Mouse (Mus musculus): ENCODE results near the gene Dennd2a.

- TF ChIP-seq POLR2A (IDR thresholded peaks at IDR 0.05; ENCODE audit: borderline replicate concordance, extremely low read depth, insufficient read depth, insufficient read length, poor library complexity, severe bottlenecking) (no peak), CTCF (IDR thresholded peaks at IDR 0.05; ENCODE audit: borderline replicate concordance, extremely low read depth, insufficient read depth, insufficient read length) (no peak)
These were observed 13.8 kb downstream of the Dennd2a start for GRCm38 (mm10) chr6:39543769-39544420.

Measured in brain, embryonic 14.5 days (tissue).